Mouse (Mus musculus) ES-E14 (cell line): ENCODE measurements around the gene Zfp568.

Experiments used
- HCFC1 ChIP-seq: IDR thresholded peaks from 2 replicates; pipeline ENCODE4 v1.6.1; 2012; ENCODE audit warnings: low read length, inconsistent platforms, borderline replicate concordance; ENCODE audit not compliant: insufficient read depth
- MAFK ChIP-seq: IDR thresholded peaks from 2 replicates; pipeline ENCODE4 v1.6.1; 2014; ENCODE audit warnings: mild to moderate bottlenecking, low read depth, low read length, inconsistent platforms; ENCODE audit not compliant: insufficient read depth
- ZNF384 ChIP-seq: IDR thresholded peaks from 2 replicates; pipeline ENCODE4 v1.6.1; 2012; ENCODE audit warnings: low read depth, low read length, inconsistent platforms

GRCm38 (mm10) chr7:30008020-30008690 lies 24.4 kb downstream of the Zfp568 start:
- TF ChIP-seq MAFK (no peak), ZNF384 (no peak), HCFC1 (no peak)
